Mouse (Mus musculus) lung, adult 2 months (tissue): Measurements from ENCODE around the gene Ddx28. TPM values are rescaled to one million over a fixed set of nuclear protein-coding genes. Genes with fewer than 3 reads are reported as not detected.
A peak's percentile ranks its signal among the peaks of the same experiment; 100 is the strongest.

ENCODE experiments used
- DNase-seq: peaks from one replicate; pipeline ENCODE4 v3.0.0; 2022
- H3K4me1 ChIP-seq: fragments of 200-500 bp; 2 replicates; pipeline ENCODE4 v1.6.1; 2011; ENCODE audit warnings: low read length; ENCODE audit not compliant: control insufficient read depth, insufficient read depth
- H3K4me3 ChIP-seq: fragments of 200-500 bp; replicated peaks from 2 replicates; pipeline ENCODE3; 2011; ENCODE audit warnings: low read depth, mild to moderate bottlenecking, control low read depth, low read length; ENCODE audit errors: extremely low read depth
- CTCF ChIP-seq: fragments of 200-500 bp; IDR thresholded peaks from 2 replicates; pipeline ENCODE4 v1.5.1; 2011; ENCODE audit warnings: mild to moderate bottlenecking, low read length, control low read depth; ENCODE audit not compliant: insufficient read depth
- POLR2A ChIP-seq: fragments of 200-500 bp; IDR thresholded peaks from 2 replicates; pipeline ENCODE4 v1.6.1; 2011; ENCODE audit warnings: low read depth, mild to moderate bottlenecking, control low read depth, low read length, borderline replicate concordance; ENCODE audit errors: extremely low read depth
- WGBS: fragments of 180-500 bp; shearing (Covaris S2); methylation state at CpG from one replicate; pipeline ENCODE4 v1.1.7; 2018; 5-methylcytosine and 5-hydroxymethylcytosine counted together
- polyA plus RNA-seq: library from polyadenylated mRNA; depleted of rRNA; stranded (reverse); fragments of >200 nt; gene quantifications from 2 replicates; pipeline ENCODE4 v1.2.3, GENCODE M21; 2012; rRNA removed

Ddx28 gene
- polyA plus RNA-seq, 1 experiment: 6.7 TPM

- H3K4me3 ChIP-seq: no peak overlapping the region
- WGBS: 64% methylated on average over 7 of the region's 7 CpGs
- no peak for TF ChIP-seq POLR2A
- TF ChIP-seq CTCF: no peak
- H3K4me1 ChIP-seq: no peaks in the 10 kb centered on the region
- DNase-seq: no peak
Measured at GRCm38 (mm10) chr8:105975363-105975762, 36.3 kb downstream of the Ddx28 start.

- whole genome bisulfite sequencing: 75% methylated on average over 8 of the region's 8 CpGs
- no peak for DNase-seq
- H3K4me1 ChIP-seq: peaks cover 8% of the 10 kb centered on the region
- TF ChIP-seq POLR2A: no peak
- TF ChIP-seq CTCF: no peak
- H3K4me3 ChIP-seq: no peak overlapping the region
Measured at GRCm38 (mm10) chr8:105971019-105971720, 40.5 kb downstream of the Ddx28 start.

GRCm38 (mm10) chr8:105969367-105969766, 42.3 kb downstream of the Ddx28 start:
- 78% methylated on average over 1 of the region's 1 CpGs for WGBS
- no peak for DNase-seq
- TF ChIP-seq POLR2A: no peak
- TF ChIP-seq CTCF: no peak

GRCm38 (mm10) chr8:105966692-105967311, 44.9 kb downstream of the Ddx28 start:
- Histone ChIP-seq H3K4me1 (peaks cover 17% of the 10 kb centered on the region), H3K4me3 (peak overlapping the region; percentile 29)
- DNase-seq: peak; percentile 28
- TF ChIP-seq CTCF (no peak), POLR2A (no peak)
- 14% methylated on average over 19 of the region's 19 CpGs for WGBS

More at GRCm38 (mm10) chr8:105969367-105969766, 42.3 kb downstream of the Ddx28 start:
- Histone ChIP-seq H3K4me3 (no peak overlapping the region), H3K4me1 (peaks cover 14% of the 10 kb centered on the region)

GRCm38 (mm10) chr8:105965905-105966341, 45.8 kb downstream of the Ddx28 start, which contains the start of gene Slc12a4:
Gene Slc12a4, minus strand, starts transcription at chr8:105966097.
- TF ChIP-seq POLR2A (peak; percentile 76), CTCF (no peak)
- DNase-seq: peak; percentile 82
- H3K4me1 ChIP-seq: peaks cover 17% of the 10 kb centered on the region
- H3K4me3 ChIP-seq: peak within 1 kb of the TSS; percentile 79
- under 1% methylated on average over 46 of the region's 47 CpGs for WGBS

GRCm38 (mm10) chr8:105965266-105965904, 46.3 kb downstream of the Ddx28 start:
- peaks cover 17% of the 10 kb centered on the region for H3K4me1 ChIP-seq
- H3K4me3 ChIP-seq: peak overlapping the region; percentile 75
- WGBS: under 1% methylated on average over 40 of the region's 40 CpGs
- DNase-seq: no peak
- TF ChIP-seq CTCF: no peak

- no peak for DNase-seq
- Histone ChIP-seq H3K4me1 (peaks cover 17% of the 10 kb centered on the region), H3K4me3 (peak overlapping the region; percentile 75)
- WGBS: 47% methylated on average over 12 of the region's 12 CpGs
- TF ChIP-seq CTCF (no peak), POLR2A (no peak)
Measured at GRCm38 (mm10) chr8:105964506-105965265, 47.0 kb downstream of the Ddx28 start.

- TF ChIP-seq POLR2A (no peak), CTCF (no peak)
- H3K4me3 ChIP-seq: no peak overlapping the region
- peaks cover 13% of the 10 kb centered on the region for H3K4me1 ChIP-seq
- WGBS: 93% methylated on average over 10 of the region's 10 CpGs
- no peak for DNase-seq
Measured at GRCm38 (mm10) chr8:105961536-105961935, 50.1 kb downstream of the Ddx28 start.

- WGBS: 84% methylated on average over 14 of the region's 14 CpGs
- Histone ChIP-seq H3K4me1 (peaks cover 11% of the 10 kb centered on the region), H3K4me3 (no peak overlapping the region)
- DNase-seq: no peak
- TF ChIP-seq CTCF: no peak
- TF ChIP-seq POLR2A: no peak
Measured at GRCm38 (mm10) chr8:105961101-105961500, 50.6 kb downstream of the Ddx28 start.

Other genes starting within 250 kb of the Ddx28 start
- 25.8 and 28.5 TPM in 2 replicates for gene Ranbp10, start 184.5 kb downstream of the Ddx28 start, polyA plus RNA-seq
- gene Tsnaxip1, start 184.2 kb downstream of the Ddx28 start, polyA plus RNA-seq: 1.0 and 2.2 TPM in 2 replicates
- gene Cenpt, start 158.6 kb downstream of the Ddx28 start, polyA plus RNA-seq: 12.0 and 17.4 TPM in 2 replicates
- 54.9 and 60.8 TPM in 2 replicates for gene Thap11, start 156.8 kb downstream of the Ddx28 start, polyA plus RNA-seq
- gene Nutf2, start 151.3 kb downstream of the Ddx28 start, polyA plus RNA-seq: 17.9 and 27.0 TPM in 2 replicates
- gene Edc4, start 131.0 kb downstream of the Ddx28 start, polyA plus RNA-seq: 78.8 and 90.9 TPM in 2 replicates
- gene Nrn1l, start 118.3 kb downstream of the Ddx28 start, polyA plus RNA-seq: 3.2 and 5.3 TPM in 2 replicates
- gene Pskh1, start 111.4 kb downstream of the Ddx28 start, polyA plus RNA-seq: 38.2 and 43.7 TPM in 2 replicates
- 2.2 and 13.8 TPM in 2 replicates for gene Ctrl, start 78.0 kb downstream of the Ddx28 start, polyA plus RNA-seq
- gene Psmb10, start 73.4 kb downstream of the Ddx28 start, polyA plus RNA-seq: 211 and 217 TPM in 2 replicates
- 3.4 and 3.6 TPM in 2 replicates for gene Lcat, start 68.5 kb downstream of the Ddx28 start, polyA plus RNA-seq
- 84.3 and 96.8 TPM in 2 replicates for gene Slc12a4, start 45.8 kb downstream of the Ddx28 start, polyA plus RNA-seq
- gene Dpep3, start 32.5 kb downstream of the Ddx28 start, polyA plus RNA-seq: 0.30 and 0.55 TPM in 2 replicates
- 5.5 and 10.3 TPM in 2 replicates for gene Dus2, start 20.5 kb downstream of the Ddx28 start, polyA plus RNA-seq
- not detected in 2 replicates for gene Dpep2nb, start 5.9 kb downstream of the Ddx28 start, polyA plus RNA-seq
- 17.7 and 19.9 TPM in 2 replicates for gene Nfatc3, start 47.0 kb upstream of the Ddx28 start, polyA plus RNA-seq
- 40.1 and 47.0 TPM in 2 replicates for gene Esrp2, start 125.1 kb upstream of the Ddx28 start, polyA plus RNA-seq
- 24.8 and 28.3 TPM in 2 replicates for gene Pla2g15, start 138.5 kb upstream of the Ddx28 start, polyA plus RNA-seq
- 16.5 and 17.3 TPM in 2 replicates for gene Slc7a6, start 157.0 kb upstream of the Ddx28 start, polyA plus RNA-seq
- gene Slc7a6os, start 199.1 kb upstream of the Ddx28 start, polyA plus RNA-seq: 14.2 and 16.5 TPM in 2 replicates
- gene Prmt7, start 199.1 kb upstream of the Ddx28 start, polyA plus RNA-seq: 14.2 and 17.0 TPM in 2 replicates